Mouse (Mus musculus) effector memory CD4-positive, alpha-beta T cell, adult 7 months (primary cell): ENCODE results near the gene Igsf11. TPM values are rescaled to one million over a fixed set of nuclear protein-coding genes. Genes with fewer than 3 reads are reported as not detected.

Source experiments
- polyA plus RNA-seq: library from polyadenylated mRNA; unstranded; fragments of 100-300 nt; shearing (Covaris generic); gene quantifications from one replicate; pipeline ENCODE4 v1.2.1, GENCODE M21; 2017

The Igsf11 gene
- polyA plus RNA-seq: not detected

DNA sequence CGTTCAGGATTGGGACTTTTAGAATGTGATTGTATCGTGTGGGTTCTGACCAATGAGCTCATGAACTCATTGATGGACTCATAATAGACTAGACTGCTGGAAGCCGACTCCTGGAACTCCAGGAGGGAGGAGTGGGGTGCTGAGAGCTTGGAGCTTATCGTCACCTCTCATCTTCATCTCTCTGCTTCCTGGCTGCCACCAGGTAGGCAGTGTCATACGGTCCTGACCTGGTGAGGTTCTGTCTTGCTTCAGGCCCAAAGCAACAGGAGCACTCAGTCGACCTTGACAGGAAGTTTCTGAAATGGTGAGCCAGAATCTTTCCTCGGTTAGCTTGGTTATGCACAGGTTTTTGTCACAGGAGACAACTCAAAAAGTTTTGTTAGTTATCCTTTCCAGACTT is at the start of gene Igsf11:
Gene Igsf11, plus strand, starts transcription at position 301 of the 400 bp plus-strand sequence.

Other genes with a start within 250 kb of the Igsf11 start
- 64.9 TPM for gene Arhgap31, start 179.4 kb upstream of the Igsf11 start, polyA plus RNA-seq
- 1.7 TPM for gene B4galt4, start 150.4 kb upstream of the Igsf11 start, polyA plus RNA-seq
- not detected for gene Upk1b, start 92.3 kb upstream of the Igsf11 start, polyA plus RNA-seq
- gene 4930435E12Rik, start 63.9 kb upstream of the Igsf11 start, polyA plus RNA-seq: not detected